Mouse (Mus musculus): Measurements from ENCODE around the gene 4930435E12Rik. TPM values are rescaled to one million over a fixed set of nuclear protein-coding genes. Genes with fewer than 3 reads are reported as not detected.

Gene 4930435E12Rik
- total and polyA plus RNA-seq, 3 experiments = not detected

- no peak overlapping the region for H3K4me3 ChIP-seq (ENCODE audit: control insufficient read depth in 1 of 2, insufficient read depth in 1 of 2, low read depth in 2 of 2, low read length in 2 of 2)
- no peak overlapping the region for H3K9ac ChIP-seq (ENCODE audit: control insufficient read depth, low read depth, low read length, poor library complexity, severe bottlenecking)
- H3K79me2 ChIP-seq (ENCODE audit: control insufficient read depth, insufficient read depth, low read length, poor library complexity) = no peaks in the 10 kb centered on the region
- no peaks in the 10 kb centered on the region for H3K9me3 ChIP-seq (replicated peaks; ENCODE audit: insufficient read depth, low read length)
- DNase-seq (ENCODE audit: low read depth, low spot score) = no peak
- no peak overlapping the region for H3K27ac ChIP-seq (ENCODE audit: control insufficient read depth, low read depth, low read length)
- H3K36me3 ChIP-seq (ENCODE audit: control insufficient read depth in 1 of 2, insufficient read depth in 2 of 2, low read length in 2 of 2) = no peaks in the 10 kb centered on the region
- H3K27me3 ChIP-seq (ENCODE audit: control insufficient read depth in 1 of 2, insufficient read depth in 2 of 2, low read length in 2 of 2) = no peaks in the 10 kb centered on the region; a peak in 2 of 4 replicates
- TF ChIP-seq MAZ (IDR thresholded peaks at IDR 0.05; ENCODE audit: low read depth, low read length) (no peak), SMC3 (IDR thresholded peaks at IDR 0.05; ENCODE audit: low read depth, low read length) (no peak), MAX (IDR thresholded peaks at IDR 0.05; ENCODE audit: low read length) (no peak), MXI1 (IDR thresholded peaks at IDR 0.05; ENCODE audit: low read depth, low read length) (no peak), NELFE (IDR thresholded peaks at IDR 0.05; ENCODE audit: low read depth, low read length) (no peak)
- H3K4me1 ChIP-seq (ENCODE audit: control insufficient read depth in 1 of 2, insufficient read depth in 2 of 2, low read length in 2 of 2) = no peaks in the 10 kb centered on the region
Observed at GRCm38 (mm10) chr16:38768386-38768785, 60.2 kb downstream of the 4930435E12Rik start.

GRCm38 (mm10) chr16:38767761-38768160, 60.8 kb downstream of the 4930435E12Rik start:
- Histone ChIP-seq H3K27me3 (ENCODE audit: control insufficient read depth in 1 of 2, insufficient read depth in 2 of 2, low read length in 2 of 2) (no peaks in the 10 kb centered on the region; a peak in 2 of 4 replicates), H3K36me3 (ENCODE audit: control insufficient read depth in 1 of 2, insufficient read depth in 2 of 2, low read length in 2 of 2) (no peaks in the 10 kb centered on the region), H3K4me1 (ENCODE audit: control insufficient read depth in 1 of 2, insufficient read depth in 2 of 2, low read length in 2 of 2) (no peaks in the 10 kb centered on the region), H3K4me3 (ENCODE audit: control insufficient read depth in 1 of 2, insufficient read depth in 1 of 2, low read depth in 2 of 2, low read length in 2 of 2) (no peak overlapping the region), H3K9ac (ENCODE audit: control insufficient read depth, low read depth, low read length, poor library complexity, severe bottlenecking) (no peak overlapping the region), H3K27ac (ENCODE audit: control insufficient read depth, low read depth, low read length) (no peak overlapping the region), H3K79me2 (ENCODE audit: control insufficient read depth, insufficient read depth, low read length, poor library complexity) (no peaks in the 10 kb centered on the region), H3K9me3 (replicated peaks; ENCODE audit: insufficient read depth, low read length) (no peaks in the 10 kb centered on the region)
- DNase-seq (ENCODE audit: low read depth, low spot score) = no peak
- no peak for TF ChIP-seq SMC3 (IDR thresholded peaks at IDR 0.05; ENCODE audit: low read depth, low read length)
- TF ChIP-seq E2F4 (IDR thresholded peaks at IDR 0.05; ENCODE audit: borderline replicate concordance, low read depth, low read length) = no peak
- TF ChIP-seq ZC3H11A (IDR thresholded peaks at IDR 0.05; ENCODE audit: low read depth, low read length) = no peak
- TF ChIP-seq POLR2AphosphoS2 (IDR thresholded peaks at IDR 0.05; ENCODE audit: low read length) = no peak
- no peak for TF ChIP-seq UBTF (IDR thresholded peaks at IDR 0.05; ENCODE audit: borderline replicate concordance, insufficient read depth, low read depth, low read length)
- no peak for TF ChIP-seq RCOR1 (IDR thresholded peaks at IDR 0.05; ENCODE audit: low read depth, low read length)

GRCm38 (mm10) chr16:38766671-38767070, 61.9 kb downstream of the 4930435E12Rik start:
- Histone ChIP-seq H3K36me3 (ENCODE audit: control insufficient read depth in 1 of 2, insufficient read depth in 2 of 2, low read length in 2 of 2) (no peaks in the 10 kb centered on the region), H3K79me2 (ENCODE audit: control insufficient read depth, insufficient read depth, low read length, poor library complexity) (no peaks in the 10 kb centered on the region), H3K27ac (ENCODE audit: control insufficient read depth, low read depth, low read length) (no peak overlapping the region), H3K9ac (ENCODE audit: control insufficient read depth, low read depth, low read length, poor library complexity, severe bottlenecking) (no peak overlapping the region), H3K4me3 (ENCODE audit: control insufficient read depth in 1 of 2, insufficient read depth in 1 of 2, low read depth in 2 of 2, low read length in 2 of 2) (no peak overlapping the region), H3K9me3 (replicated peaks; ENCODE audit: insufficient read depth, low read length) (no peaks in the 10 kb centered on the region), H3K4me1 (ENCODE audit: control insufficient read depth in 1 of 2, insufficient read depth in 2 of 2, low read length in 2 of 2) (no peaks in the 10 kb centered on the region), H3K27me3 (ENCODE audit: control insufficient read depth in 1 of 2, insufficient read depth in 2 of 2, low read length in 2 of 2) (no peaks in the 10 kb centered on the region; a peak in 2 of 4 replicates)
- DNase-seq (ENCODE audit: low read depth, low spot score) = no peak
- TF ChIP-seq MAZ (IDR thresholded peaks at IDR 0.05; ENCODE audit: low read depth, low read length) (no peak), NRF1 (IDR thresholded peaks at IDR 0.05; ENCODE audit: insufficient read depth, low read depth, low read length, poor library complexity, severe bottlenecking) (no peak), GATA1 (IDR thresholded peaks at IDR 0.05; ENCODE audit: low read depth, low read length) (no peak)

Measured in MEL (cell line).